Mouse (Mus musculus) lung, adult 2 months (tissue): ENCODE measurements at regions not wholly inside any gene's neighbourhood (a gene's known extent, or its start where the extent isn't known, plus 50 kb on each side); places are given as distances from the start of the nearest gene placed in this dataset.

Experiments
- CTCF ChIP-seq: fragments of 200-500 bp; IDR thresholded peaks from 2 replicates; pipeline ENCODE4 v1.5.1; 2011; ENCODE audit warnings: mild to moderate bottlenecking, low read length, control low read depth; ENCODE audit not compliant: insufficient read depth
- POLR2A ChIP-seq: fragments of 200-500 bp; IDR thresholded peaks from 2 replicates; pipeline ENCODE4 v1.6.1; 2011; ENCODE audit warnings: low read depth, mild to moderate bottlenecking, control low read depth, low read length, borderline replicate concordance; ENCODE audit errors: extremely low read depth

DNA sequence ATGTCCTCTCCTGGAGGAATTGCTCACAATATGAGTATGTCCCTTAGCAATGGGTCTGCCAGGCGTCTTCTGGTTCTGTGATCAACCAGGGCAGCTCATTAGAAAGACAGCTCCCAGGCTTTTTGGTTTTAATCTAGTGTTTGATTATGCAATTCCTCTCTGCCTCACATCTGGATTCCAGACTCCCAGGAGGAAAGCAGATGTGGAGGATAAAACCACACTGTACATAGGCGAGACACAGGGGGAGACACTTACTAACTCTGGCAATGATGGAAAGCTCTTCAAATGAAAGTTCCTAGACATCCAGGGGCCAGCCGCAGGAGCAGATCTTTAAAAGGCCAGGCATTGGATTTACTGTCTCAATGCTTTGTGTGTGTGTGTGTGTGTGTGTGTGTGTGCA lies 116.4 kb upstream of the Tet2 start:
- TF ChIP-seq CTCF (no peak), POLR2A (no peak)
